Mouse (Mus musculus): Measurements from ENCODE around the gene Pabpc4. TPM values are rescaled to one million over a fixed set of nuclear protein-coding genes. Genes with fewer than 3 reads are reported as not detected.

Pabpc4 gene
- total RNA-seq, 2 experiments from 2014 or later: 255 to 289 TPM

DNA sequence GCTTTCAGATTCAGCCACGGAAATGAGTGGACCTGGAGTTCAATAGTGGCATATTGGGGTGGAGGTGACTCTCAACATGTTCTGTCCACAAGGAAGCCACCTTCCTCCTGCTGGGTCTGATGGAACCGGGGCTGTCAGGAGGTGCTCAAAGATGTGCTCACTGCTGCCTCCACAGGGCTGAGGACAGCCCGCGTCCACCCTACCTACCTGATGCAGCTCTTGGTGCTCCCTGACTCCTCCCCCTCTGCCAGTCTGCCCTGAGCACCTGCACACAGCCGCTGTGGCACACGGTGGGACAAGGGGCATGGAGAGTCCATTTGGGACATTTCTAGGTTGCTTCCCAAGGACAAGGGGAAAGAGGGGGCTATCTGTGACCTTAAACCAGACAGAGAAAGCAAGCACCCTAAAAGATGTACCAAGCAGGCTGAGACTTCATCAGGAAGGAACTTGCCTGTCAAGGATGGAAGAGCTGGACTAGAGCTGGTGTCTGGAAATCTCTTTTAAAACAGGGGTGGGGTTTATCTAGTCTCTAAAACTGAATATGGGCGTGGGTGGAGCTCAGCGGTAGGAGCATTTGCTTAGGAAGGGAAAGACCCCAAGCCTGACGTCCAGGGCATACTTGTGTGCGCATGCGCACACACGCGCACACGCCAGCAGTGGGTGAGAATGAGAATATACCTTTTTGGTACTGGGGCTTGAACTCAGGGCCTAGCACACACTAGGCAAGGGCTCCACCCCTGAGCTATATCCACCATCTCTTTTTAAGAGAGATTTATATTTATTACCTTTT is 73.8 kb downstream of the Pabpc4 start:
- no peak for DNase-seq
- intact Hi-C loops (cut with DNase I): no loop called here

- intact Hi-C loops (cut with DNase I): no loop called here
- DNase-seq: no peak
Observed at GRCm38 (mm10) chr4:123337693-123338092, 75.5 kb downstream of the Pabpc4 start.

- intact Hi-C loops (cut with DNase I): loop anchor here (5.0 kb wide), 1 partner anchor 33 kb away; no protein-coding TSS in a partner anchor
- no peak for DNase-seq
Observed at GRCm38 (mm10) chr4:123340232-123340631, 78.1 kb downstream of the Pabpc4 start.

DNA sequence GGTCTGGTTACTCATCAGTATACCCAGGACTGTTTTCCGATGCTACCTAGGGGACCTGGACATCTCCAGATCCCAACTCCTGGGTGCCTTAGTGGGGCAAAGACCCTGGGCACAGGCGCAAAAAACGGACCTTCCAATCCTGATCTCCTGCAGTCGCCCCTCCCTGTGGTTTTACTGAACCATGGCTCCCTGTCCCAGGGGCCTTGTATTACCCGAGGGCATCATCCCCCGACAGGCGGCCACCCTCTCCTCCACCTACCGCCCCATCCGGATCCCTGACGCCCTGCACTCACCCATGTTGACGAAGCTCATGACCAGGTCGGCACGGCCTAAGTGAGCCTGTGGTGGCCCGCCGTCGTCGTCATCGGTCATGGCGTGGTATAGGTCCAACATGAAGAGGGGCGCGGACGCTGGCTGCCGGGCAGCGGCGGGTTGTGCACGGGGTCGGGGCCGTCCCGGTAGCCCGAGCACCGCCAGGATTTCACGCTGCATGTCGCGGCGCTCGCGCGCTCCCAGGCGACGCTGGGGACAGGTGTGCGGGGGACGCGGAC is 80.0 kb downstream of the Pabpc4 start:
- intact Hi-C loops (cut with DNase I): loop anchor here (5.0 kb wide), 1 partner anchor 35 kb away; no protein-coding TSS in a partner anchor
- no peak for DNase-seq

DNA sequence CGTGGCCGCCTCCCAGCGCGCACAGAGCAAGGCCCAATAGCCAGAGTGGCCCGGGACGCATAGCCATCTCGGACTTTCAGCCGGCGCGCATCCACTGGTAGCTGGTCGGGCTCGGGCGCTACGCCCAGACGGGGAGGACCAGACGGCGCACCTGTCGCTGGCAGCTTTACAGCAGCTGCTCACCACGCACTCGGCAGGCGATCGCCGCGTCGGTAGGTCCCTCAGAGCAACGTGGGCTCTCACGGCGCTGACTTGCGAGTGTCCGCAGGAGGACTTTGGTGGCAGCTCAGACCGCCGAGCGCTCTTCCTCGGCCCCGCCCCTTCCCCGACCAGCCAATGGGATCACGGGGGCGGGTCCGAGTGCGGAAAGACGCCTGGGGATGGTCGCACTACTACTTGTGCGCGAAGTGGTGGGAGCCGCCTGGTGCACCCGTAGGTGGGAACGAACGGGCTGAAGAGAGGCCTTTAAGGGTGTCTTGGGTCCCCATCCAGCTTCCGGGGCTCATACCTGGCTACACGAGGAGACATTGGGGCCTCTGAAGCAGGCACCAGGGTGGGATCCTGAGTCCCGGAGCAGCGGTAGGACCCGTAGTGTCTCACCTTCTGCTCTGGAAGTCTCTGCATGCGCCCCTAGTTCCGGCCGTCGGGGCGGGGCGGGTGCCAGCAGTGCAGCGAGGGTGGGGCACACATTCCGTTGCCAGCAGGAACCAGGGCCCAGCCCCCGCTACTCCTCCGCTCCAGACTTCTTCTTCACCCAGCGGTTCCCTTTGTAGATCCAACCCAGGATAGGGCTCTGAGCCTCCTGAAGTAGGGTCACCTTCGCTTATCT is 80.7 kb downstream of the Pabpc4 start, which contains the start of gene Bmp8a:
Bmp8a (minus strand) TSS at position 611 of the 829 bp plus-strand sequence.
- peak; percentile 74 to 75 for DNase-seq
- intact Hi-C loops (cut with DNase I): loop anchor here (5.0 kb wide), 1 partner anchor 36 kb away; no protein-coding TSS in a partner anchor

DNA sequence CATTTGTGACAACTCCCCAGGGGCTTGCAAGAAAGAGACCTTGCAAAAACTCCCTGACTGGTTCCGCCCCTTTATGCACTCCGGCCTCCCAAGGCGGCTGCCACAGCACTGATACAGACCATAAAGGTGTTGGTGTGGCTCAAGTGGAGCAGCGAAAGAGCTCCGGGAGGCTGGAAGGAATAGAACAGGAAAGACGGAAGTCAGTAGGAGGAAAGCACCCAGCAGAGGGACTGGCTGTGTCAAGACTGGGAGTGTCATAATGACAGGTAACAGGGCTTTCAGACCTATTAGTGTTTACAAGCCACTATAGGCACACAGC is 81.3 kb downstream of the Pabpc4 start:
- intact Hi-C loops (cut with DNase I): loop anchor here (5.0 kb wide), 1 partner anchor 36 kb away; no protein-coding TSS in a partner anchor
- no peak for DNase-seq

Other genes starting within 250 kb of the Pabpc4 start
- 1 to 10 TPM; 5.7 to 7.0 TPM for gene Trit1, start 245.8 kb upstream of the Pabpc4 start, total RNA-seq (2021)
- not detected for gene Bmp8b, start 157.2 kb upstream of the Pabpc4 start, total RNA-seq (2021)
- gene Oxct2b, start 146.1 kb upstream of the Pabpc4 start, total RNA-seq (2021): not detected
- 10 to 100 TPM; 20.9 to 23.5 TPM for gene Ppie, start 122.4 kb upstream of the Pabpc4 start, total RNA-seq (2021)
- gene Hpcal4, start 79.1 kb upstream of the Pabpc4 start, total RNA-seq (2021): under 1 TPM; 0.07 to 0.26 TPM
- 10 to 100 TPM; 37.2 to 47.6 TPM for gene Nt5c1a, start 60.8 kb upstream of the Pabpc4 start, total RNA-seq (2021)
- 10 to 100 TPM; 21.4 to 21.6 TPM for gene Heyl, start 28.8 kb upstream of the Pabpc4 start, total RNA-seq (2021)
- not detected for gene Oxct2a, start 61.3 kb downstream of the Pabpc4 start, total RNA-seq (2021)
- under 1 TPM; 0.10 to 0.12 TPM for gene Bmp8a, start 80.9 kb downstream of the Pabpc4 start, total RNA-seq (2021)